Mouse (Mus musculus) stomach, postnatal 0 days (tissue): ENCODE data around the gene Gls2.
A peak's percentile ranks its signal among the peaks of the same experiment; 100 is the strongest.

Experiments
- CTCF ChIP-seq: IDR thresholded peaks from 2 replicates; pipeline ENCODE4 v1.5.1; 2016; ENCODE audit warnings: antibody characterized with exemption, low read depth, mild to moderate bottlenecking, moderate library complexity
- EP300 ChIP-seq: optimal IDR thresholded peaks from 2 replicates; pipeline ENCODE3; 2016; ENCODE audit warnings: antibody characterized with exemption

DNA sequence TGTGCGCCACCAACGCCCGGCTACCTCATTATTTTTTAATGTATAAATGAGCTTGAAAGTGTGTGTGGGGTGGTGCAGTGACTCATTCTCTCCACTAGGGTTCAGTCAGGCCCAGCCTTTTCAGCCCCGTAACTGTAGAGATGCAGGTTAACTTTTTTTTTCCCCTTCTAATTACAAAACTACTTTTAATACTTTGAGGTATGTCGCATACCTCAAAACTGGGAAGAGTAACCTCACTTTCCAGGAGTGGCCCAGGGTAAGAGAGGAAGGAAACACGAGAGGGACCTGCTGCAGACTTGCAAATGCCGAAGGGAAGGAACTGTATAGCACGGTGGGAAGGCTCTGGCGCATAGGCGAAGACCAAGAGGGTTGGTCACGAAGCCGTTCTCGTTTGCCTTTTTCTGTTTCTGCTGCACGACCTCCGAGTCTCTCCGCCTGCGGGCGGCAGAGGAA, 18.6 kb downstream of the Gls2 start:
- TF ChIP-seq CTCF (peak; percentile 82), EP300 (no peak)
